Mouse (Mus musculus): ENCODE data around the gene Ehd4. TPM values are rescaled to one million over a fixed set of nuclear protein-coding genes. Genes with fewer than 3 reads are reported as not detected.

Ehd4 gene
- polyA plus RNA-seq, 1 experiment from 2014 or later = 28.7 TPM

DNA sequence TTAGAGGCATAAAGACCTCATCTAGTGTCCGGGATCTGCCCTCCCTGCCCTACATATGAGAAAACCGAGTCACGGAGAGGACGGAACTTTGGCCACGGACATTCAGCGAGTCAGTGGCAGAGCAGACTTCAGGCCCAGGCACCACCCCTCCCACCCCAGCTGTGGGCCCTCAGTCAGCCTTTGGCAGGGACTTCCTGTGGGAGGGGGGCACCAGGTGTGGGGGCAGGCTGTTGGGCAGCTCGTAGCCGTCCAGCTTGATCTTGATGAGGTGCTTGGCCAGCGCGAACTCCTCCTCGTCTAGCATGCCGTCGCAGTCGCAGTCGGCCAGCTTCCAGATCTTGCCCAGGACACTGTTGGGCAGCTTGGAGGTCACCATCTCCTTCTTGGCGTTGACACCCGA is 63.4 kb downstream of the Ehd4 start:
- H3K4me1 ChIP-seq = 0 out of 2 replicates have a peak, but pooled peaks cover 3% of the 10 kb centered on the region
- H3K36me3 ChIP-seq = peaks cover 20% of the 10 kb centered on the region
- no peak overlapping the region for H3K9ac ChIP-seq
- no peaks in the 10 kb centered on the region for H3K27me3 ChIP-seq (replicated peaks)
- 87% methylated on average over 17 of the region's 17 CpGs for WGBS (ENCODE audit: insufficient replicate concordance)
- H3K4me3 ChIP-seq = no peak overlapping the region
- ATAC-seq = no peak
- H3K9me3 ChIP-seq (replicated peaks) = no peaks in the 10 kb centered on the region
- no peak overlapping the region for H3K4me2 ChIP-seq
- no peak overlapping the region for H3K27ac ChIP-seq

DNA sequence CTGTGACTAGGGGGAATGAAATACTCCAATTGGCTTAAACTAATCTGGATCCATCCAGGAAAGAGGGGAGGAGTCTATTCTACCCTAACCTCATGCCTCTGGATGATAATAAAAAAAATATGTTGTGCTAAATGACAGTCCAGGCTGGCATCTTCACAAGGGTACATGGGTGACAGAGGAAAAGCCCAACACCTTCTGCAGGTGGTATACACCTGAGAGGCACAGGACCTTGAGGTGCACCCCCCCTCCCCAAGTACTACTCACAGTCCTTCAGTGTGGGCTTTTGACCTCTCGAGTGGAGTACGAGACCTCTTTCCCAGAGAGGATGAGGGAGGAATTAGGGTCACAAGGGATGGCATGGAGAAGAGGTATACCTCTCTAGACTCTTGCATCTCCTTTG is 66.5 kb downstream of the Ehd4 start:
- WGBS (ENCODE audit: insufficient replicate concordance) = 64% methylated on average over 2 of the region's 2 CpGs
- no peak for ATAC-seq

DNA sequence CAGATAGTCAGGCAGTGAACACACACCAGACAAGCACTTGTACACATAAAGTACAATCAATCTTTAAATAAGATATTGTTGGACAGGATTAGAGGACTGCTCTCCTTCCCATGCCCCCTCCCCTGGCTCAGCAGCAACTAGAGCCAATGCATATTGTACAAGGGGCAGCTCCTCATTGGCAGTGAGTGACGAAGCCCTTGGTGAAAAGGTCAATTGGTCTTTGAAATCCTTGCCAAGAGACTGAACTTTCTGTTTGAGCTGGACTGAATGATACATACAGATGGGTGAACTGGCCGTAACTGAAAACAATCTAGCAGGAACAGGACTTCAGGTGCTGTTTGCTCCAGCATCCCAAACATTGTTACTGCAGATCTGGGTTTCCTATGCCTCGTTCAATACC is 67.0 kb downstream of the Ehd4 start:
- H3K9me3 ChIP-seq (replicated peaks) = no peaks in the 10 kb centered on the region
- peaks cover 14% of the 10 kb centered on the region for H3K36me3 ChIP-seq
- no peaks in the 10 kb centered on the region for H3K27me3 ChIP-seq (replicated peaks)
- ATAC-seq = no peak
- no peak overlapping the region for H3K9ac ChIP-seq
- WGBS (ENCODE audit: insufficient replicate concordance) = 77% methylated on average over 3 of the region's 3 CpGs
- no peak overlapping the region for H3K4me2 ChIP-seq
- H3K4me1 ChIP-seq = peaks cover 6% of the 10 kb centered on the region
- H3K27ac ChIP-seq = no peak overlapping the region
- H3K4me3 ChIP-seq = no peak overlapping the region

More for the DNA sequence above, 66.5 kb downstream of the Ehd4 start:
- no peak overlapping the region for H3K9ac ChIP-seq
- peaks cover 6% of the 10 kb centered on the region for H3K4me1 ChIP-seq
- H3K4me3 ChIP-seq = no peak overlapping the region
- H3K27me3 ChIP-seq (replicated peaks) = no peaks in the 10 kb centered on the region
- H3K27ac ChIP-seq = no peak overlapping the region
- H3K36me3 ChIP-seq = peaks cover 14% of the 10 kb centered on the region
- no peaks in the 10 kb centered on the region for H3K9me3 ChIP-seq (replicated peaks)
- no peak overlapping the region for H3K4me2 ChIP-seq

DNA sequence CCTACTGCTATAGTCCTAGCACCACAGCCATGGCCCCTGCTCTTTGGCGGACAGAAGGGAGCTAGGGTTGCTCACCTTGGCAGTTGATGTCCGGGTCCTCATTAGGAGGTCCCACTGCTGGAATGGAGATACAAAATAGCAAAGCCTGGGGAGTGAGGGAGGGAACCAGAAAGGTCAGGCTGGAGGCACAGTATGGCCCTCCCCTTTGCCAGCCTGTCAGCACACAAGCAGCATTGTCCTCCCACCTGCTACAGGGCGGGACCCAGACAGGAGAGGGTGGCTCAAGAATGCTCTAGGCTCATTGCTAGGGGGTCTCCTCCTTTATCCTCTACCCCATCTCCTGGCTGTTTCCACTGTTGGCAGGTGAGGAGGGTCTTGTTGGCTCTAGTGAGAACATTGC is 68.4 kb downstream of the Ehd4 start:
- Histone ChIP-seq H3K27me3 (replicated peaks) (no peaks in the 10 kb centered on the region), H3K36me3 (peaks cover 7% of the 10 kb centered on the region), H3K4me3 (no peak overlapping the region), H3K9me3 (replicated peaks) (no peaks in the 10 kb centered on the region), H3K4me2 (no peak overlapping the region), H3K27ac (no peak overlapping the region), H3K9ac (no peak overlapping the region), H3K4me1 (peaks cover 6% of the 10 kb centered on the region)
- no peak for ATAC-seq
- WGBS (ENCODE audit: insufficient replicate concordance) = 81% methylated on average over 3 of the region's 3 CpGs

DNA sequence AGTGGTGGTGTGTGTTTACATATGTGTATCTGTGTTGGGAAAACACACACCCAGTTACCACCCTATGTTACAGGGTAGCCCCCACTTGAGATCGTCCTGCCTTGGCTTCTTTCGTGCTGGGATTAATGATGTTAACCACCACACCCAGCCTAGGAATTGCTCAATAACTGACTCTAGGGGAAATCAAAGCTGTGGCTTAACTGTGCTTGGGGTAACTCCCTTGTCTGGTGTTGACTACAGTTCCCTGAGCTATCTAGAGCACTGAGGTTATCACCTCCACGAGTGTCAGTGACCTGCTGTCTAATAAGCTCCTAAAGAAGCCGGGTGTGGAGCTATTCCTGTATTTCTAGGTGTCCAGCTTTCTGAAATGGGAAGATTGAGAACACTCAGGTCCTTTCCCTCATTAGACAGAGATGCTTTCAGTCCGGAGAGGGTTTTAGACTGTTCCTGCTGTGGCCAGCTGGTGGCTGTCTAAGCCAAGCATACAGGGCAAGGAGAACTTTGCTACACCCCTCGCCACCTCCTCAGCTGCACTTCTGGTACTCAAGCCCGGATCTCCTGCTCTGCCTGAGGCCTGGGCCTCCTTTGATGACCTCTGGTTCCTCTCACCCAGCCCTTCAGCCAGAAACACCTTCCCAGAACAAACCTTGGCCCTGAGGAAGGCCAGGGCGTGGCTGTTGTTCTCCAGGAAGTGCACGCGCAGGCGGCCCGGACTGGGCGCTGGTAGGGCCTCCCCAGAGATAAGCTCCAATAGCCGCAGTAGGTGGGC is 69.6 kb downstream of the Ehd4 start:
- no peak overlapping the region for H3K4me3 ChIP-seq
- no peaks in the 10 kb centered on the region for H3K9me3 ChIP-seq (replicated peaks)
- ATAC-seq = no peak
- no peaks in the 10 kb centered on the region; the same call in 1 of the 2 replicates for H3K36me3 ChIP-seq
- no peak overlapping the region for H3K9ac ChIP-seq
- H3K4me1 ChIP-seq = peaks cover 6% of the 10 kb centered on the region
- H3K4me2 ChIP-seq = no peak overlapping the region
- 54% methylated on average over 14 of the region's 14 CpGs for WGBS (ENCODE audit: insufficient replicate concordance)
- no peak overlapping the region for H3K27ac ChIP-seq
- H3K27me3 ChIP-seq (replicated peaks) = peaks cover 2% of the 10 kb centered on the region; the same call in 1 of the 2 replicates

DNA sequence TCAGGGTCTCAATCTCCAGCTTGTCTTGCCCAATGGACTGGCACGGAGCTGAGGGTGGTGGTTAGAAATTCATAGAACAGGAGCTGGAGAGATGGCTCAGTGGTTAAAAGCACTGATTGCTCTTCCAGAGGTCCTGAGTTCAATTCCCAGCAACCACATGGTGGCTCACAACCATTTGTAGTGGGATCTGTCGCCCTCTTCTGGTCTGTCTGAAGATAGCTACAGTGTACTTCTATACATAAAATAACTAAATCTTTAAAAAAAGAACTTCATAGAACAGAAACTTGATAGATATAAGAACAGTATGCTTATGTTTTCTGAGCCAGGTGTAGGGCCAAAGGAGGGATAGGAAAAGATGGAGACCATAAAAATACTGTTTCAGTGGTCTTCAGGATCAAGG is 72.0 kb downstream of the Ehd4 start:
- peaks cover 6% of the 10 kb centered on the region for H3K4me1 ChIP-seq
- no peak for ATAC-seq
- no peak overlapping the region for H3K4me2 ChIP-seq
- no peaks in the 10 kb centered on the region for H3K9me3 ChIP-seq (replicated peaks)
- WGBS (ENCODE audit: insufficient replicate concordance) = 63% methylated on average over 2 of the region's 2 CpGs
- no peak overlapping the region for H3K27ac ChIP-seq
- no peak overlapping the region for H3K9ac ChIP-seq
- H3K4me3 ChIP-seq = no peak overlapping the region
- H3K36me3 ChIP-seq = no peaks in the 10 kb centered on the region
- peaks cover 21% of the 10 kb centered on the region for H3K27me3 ChIP-seq (replicated peaks)

DNA sequence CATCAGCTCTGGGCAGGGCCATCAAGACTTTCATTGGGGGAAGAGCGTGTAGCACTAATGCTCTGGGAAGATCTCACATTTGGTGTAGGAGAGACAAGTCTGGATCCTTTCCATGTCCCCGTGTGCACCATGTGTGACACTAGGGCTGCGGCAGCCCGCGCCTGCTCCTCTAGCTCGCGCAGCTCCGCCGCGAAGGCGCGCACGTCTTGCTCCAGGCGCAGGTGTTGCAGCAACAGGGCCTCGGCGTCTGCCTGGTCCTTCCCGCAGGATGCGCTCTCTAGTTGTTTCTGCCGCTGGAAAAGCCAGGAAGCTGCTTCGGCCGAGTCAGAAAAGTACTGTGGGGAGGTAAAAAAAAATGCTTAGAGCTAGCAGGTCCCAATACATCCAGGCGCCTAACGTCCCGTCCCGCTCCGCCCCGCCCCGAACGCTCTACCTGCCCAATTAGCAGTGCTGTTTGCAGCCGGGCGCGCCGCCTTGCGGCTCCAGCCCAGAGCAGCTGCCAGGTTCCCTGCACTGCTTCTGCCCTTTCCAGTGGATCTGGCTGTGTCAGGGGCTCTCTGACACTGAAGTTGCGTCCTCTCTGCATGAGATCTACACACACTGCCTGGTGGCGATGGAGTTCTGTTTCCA is 78.2 kb downstream of the Ehd4 start:
- 4% methylated on average over 36 of the region's 36 CpGs for WGBS (ENCODE audit: insufficient replicate concordance)
- Histone ChIP-seq H3K9me3 (replicated peaks) (no peaks in the 10 kb centered on the region), H3K4me3 (peak overlapping the region; percentile 37), H3K4me1 (0 out of 2 replicates have a peak, but pooled peaks cover 10% of the 10 kb centered on the region), H3K4me2 (peak overlapping the region; percentile 60), H3K9ac (no peak overlapping the region), H3K36me3 (no peaks in the 10 kb centered on the region), H3K27ac (no peak overlapping the region), H3K27me3 (replicated peaks) (peaks cover 60% of the 10 kb centered on the region)
- ATAC-seq = no peak

DNA sequence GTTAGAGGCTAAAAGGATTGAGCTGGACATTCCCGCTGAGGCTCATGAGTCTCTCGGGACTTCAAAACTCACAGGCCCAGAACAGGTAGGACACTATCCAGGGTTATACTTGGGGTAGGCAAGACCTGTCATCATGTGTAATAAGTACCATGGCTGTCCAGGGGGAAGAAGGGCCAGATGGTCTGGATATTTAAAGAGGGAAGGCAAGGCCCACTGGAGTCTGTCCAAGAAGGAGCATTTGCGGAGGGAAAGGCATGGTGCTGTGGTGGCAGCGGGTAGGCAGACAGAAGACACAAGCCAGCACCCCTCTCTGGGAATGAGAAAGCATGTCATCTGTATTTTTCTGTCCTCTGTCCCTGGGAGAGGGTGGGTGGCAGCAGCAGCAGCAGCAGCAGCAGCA is 80.3 kb downstream of the Ehd4 start:
- H3K4me2 ChIP-seq = no peak overlapping the region
- peaks cover 52% of the 10 kb centered on the region for H3K27me3 ChIP-seq (replicated peaks)
- H3K9ac ChIP-seq = no peak overlapping the region
- ATAC-seq = no peak
- H3K36me3 ChIP-seq = no peaks in the 10 kb centered on the region
- no peak overlapping the region for H3K27ac ChIP-seq
- WGBS (ENCODE audit: insufficient replicate concordance) = 74% methylated on average over 4 of the region's 4 CpGs
- H3K4me1 ChIP-seq = 0 out of 2 replicates have a peak, but pooled peaks cover 10% of the 10 kb centered on the region
- H3K9me3 ChIP-seq (replicated peaks) = no peaks in the 10 kb centered on the region
- H3K4me3 ChIP-seq = no peak overlapping the region

DNA sequence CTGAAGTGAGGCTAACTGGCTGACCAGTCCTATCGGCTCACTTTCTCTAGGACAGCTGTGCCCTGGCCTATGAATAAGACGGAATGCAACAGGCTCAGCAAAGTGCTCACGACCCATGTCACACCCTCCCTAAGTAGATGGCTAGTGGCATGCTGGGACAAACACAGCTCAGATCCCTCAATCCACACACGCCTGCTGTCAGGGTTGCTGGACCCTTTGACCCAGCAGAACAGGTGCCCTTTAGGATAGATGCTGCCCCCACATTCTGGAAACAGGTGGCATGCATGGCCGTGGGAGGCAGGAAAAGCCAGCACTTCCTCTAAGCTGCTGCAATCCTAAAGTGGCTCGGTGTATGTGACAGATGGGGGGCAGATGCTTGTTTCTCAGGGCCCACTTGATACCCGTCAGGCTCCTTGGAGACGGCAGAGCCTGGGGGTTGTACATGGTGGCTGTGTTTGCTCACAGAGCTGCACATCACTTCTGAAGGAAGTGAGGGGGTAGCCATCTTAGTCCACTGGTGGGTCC is 84.9 kb downstream of the Ehd4 start:
- no peaks in the 10 kb centered on the region for H3K36me3 ChIP-seq
- 59% methylated on average over 8 of the region's 8 CpGs for WGBS (ENCODE audit: insufficient replicate concordance)
- H3K27ac ChIP-seq = no peak overlapping the region
- H3K4me2 ChIP-seq = no peak overlapping the region
- no peak overlapping the region for H3K9ac ChIP-seq
- no peaks in the 10 kb centered on the region for H3K4me1 ChIP-seq
- no peaks in the 10 kb centered on the region for H3K9me3 ChIP-seq (replicated peaks)
- H3K4me3 ChIP-seq = no peak overlapping the region
- peaks cover 13% of the 10 kb centered on the region for H3K27me3 ChIP-seq (replicated peaks)
- 0 out of 2 replicates have a peak, but pooled peaks have one; percentile 4 for ATAC-seq

DNA sequence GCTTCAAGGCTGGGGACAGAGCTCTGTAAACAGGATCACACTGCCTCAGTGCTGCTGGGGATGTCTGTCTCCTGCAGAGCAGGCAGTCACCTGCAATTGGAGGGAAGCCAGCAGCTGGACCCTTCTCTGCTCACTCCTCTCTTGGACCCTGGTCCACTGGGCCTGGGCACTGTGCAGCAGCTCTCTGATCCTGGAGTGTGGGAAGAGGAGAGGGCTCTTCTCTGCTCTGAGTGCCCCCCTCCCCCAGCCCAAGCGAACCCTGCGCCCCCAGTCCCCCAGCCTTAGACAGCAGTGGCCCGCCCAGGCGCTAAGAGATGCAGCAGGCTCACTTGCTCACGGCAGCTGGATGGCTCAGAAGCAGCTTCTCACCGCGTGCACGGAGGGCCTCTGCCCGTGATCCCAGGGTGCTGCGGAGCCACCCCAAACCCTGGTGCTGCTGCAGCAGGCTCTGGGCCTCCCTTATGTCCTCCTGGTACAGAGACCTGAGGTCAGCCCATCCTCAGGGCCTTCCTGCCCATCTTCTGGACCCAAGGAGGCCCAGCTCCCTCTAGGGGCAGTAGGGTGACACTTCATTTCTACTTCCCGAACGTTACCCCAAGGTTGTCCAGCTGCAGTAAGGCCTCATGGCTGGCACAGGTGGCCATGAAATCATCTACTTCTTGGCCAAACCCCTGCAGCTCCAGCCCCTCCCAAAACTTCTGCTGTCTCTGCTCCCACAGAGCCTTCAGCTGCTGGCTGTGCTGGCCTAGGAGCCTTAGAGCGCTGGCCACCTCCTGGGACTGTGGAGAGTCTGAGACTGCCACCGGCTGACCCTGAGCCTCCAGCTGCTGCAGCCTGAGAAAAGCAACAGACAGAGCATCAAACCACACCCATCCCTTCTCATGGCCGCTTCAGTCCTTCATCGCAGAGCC is 85.6 kb downstream of the Ehd4 start:
- peak; percentile 40 for ATAC-seq
- no peak overlapping the region for H3K4me3 ChIP-seq
- WGBS (ENCODE audit: insufficient replicate concordance) = 46% methylated on average over 16 of the region's 16 CpGs
- H3K27me3 ChIP-seq (replicated peaks) = peaks cover 10% of the 10 kb centered on the region; the same call in 1 of the 2 replicates
- H3K9ac ChIP-seq = no peak overlapping the region
- H3K27ac ChIP-seq = no peak overlapping the region
- H3K9me3 ChIP-seq (replicated peaks) = no peaks in the 10 kb centered on the region
- no peaks in the 10 kb centered on the region for H3K36me3 ChIP-seq
- H3K4me2 ChIP-seq = no peak overlapping the region
- no peaks in the 10 kb centered on the region for H3K4me1 ChIP-seq

DNA sequence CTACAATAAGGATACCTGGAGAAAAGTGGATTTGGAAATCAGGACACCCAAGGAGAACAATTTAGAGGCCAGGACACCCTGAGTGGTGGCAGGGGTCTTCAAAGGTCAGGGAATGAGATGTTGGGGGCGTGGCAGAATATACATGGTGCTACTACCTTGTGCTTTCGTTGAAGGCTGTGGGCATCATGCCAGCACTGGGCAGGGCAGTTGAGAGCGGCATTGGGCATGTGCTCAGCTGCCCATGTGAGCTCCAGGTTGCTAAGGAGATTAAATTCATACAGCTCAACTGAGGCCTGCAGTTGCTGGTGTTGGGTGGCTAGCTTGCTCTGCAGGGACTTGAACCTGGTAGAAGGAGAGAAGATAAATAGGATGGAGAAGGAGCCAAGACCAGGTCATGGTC is 88.2 kb downstream of the Ehd4 start:
- Histone ChIP-seq H3K27me3 (replicated peaks) (peaks cover 20% of the 10 kb centered on the region; the same call in 1 of the 2 replicates), H3K4me2 (no peak overlapping the region), H3K9me3 (replicated peaks) (no peaks in the 10 kb centered on the region), H3K4me1 (no peaks in the 10 kb centered on the region), H3K36me3 (no peaks in the 10 kb centered on the region), H3K9ac (no peak overlapping the region), H3K27ac (no peak overlapping the region), H3K4me3 (no peak overlapping the region)
- WGBS (ENCODE audit: insufficient replicate concordance) = 59% methylated on average over 3 of the region's 3 CpGs
- ATAC-seq = no peak

Measured in liver, embryonic 12.5 days (tissue).